Comparison of ENCODE assay signal across 10 mouse cellular contexts in the genomic region with DNA sequence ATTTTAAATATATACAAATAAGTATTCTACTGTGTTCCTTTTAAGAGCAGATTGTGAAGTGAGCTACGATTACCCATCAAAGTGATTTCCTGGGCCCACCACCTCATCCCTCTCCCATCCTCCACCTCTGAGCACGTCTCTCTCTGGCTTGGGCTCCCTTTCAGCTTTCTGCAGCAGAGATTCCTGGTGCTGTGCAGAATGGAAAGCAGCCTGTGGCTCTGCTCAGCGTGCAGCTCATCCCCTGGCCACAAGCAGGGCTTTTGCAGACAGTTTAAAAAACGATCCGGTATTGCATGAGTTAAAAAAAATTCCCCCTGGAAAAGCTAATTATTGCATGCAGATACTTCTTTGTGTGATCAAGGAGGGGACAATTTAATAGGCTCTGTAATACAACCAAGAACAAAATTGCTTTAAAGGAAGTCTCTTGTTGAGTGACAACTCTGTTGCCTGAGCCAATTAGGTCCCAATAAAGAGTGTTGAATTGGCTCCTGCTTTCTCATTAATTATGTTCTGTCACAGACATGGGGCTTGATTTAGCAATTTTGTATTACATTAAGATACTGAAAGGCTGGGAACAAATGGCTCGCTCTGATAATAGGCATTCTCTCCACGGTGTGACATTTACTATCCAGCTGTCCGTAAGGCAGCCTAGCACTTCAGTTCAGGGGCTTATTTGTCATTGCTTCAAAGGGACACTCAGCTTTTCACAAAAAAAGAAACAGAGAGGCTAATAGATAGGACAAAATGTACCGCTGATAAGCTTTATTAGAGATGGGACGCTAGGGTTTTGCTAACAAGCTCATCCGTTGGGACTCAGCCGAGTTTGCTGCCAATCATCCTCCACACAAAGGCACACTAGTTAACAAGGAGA.
A peak's percentile ranks its signal among the peaks of the same experiment; 100 is the strongest.
DNase-seq lines count a peak whose midpoint lies in the region; ATAC-seq and TF ChIP-seq lines count a peak whose summit lies in the region.
"Had no signal": no experiment of that assay in that cellular context is flagged by ENCODE, and none has a peak within 500 bp of the region (broad histone marks: within the 10 kb centered on the region; RNA-seq: fewer than 3 reads in every experiment).

No protein-coding gene starts in this region.

- no peaks in the 10 kb centered on the region for H3K27me3 ChIP-seq in forebrain, postnatal 0 days (ENCODE audit: insufficient read depth, low read length)
- H3K27me3 ChIP-seq in midbrain, embryonic 14.5 days (ENCODE audit: control insufficient read depth, insufficient read depth, low read length): peaks cover 45% of the 10 kb centered on the region
- H3K27me3 ChIP-seq in stomach, postnatal 0 days (ENCODE audit: control insufficient read depth, insufficient read depth, low read length): no peaks in the 10 kb centered on the region

- peaks cover 30% of the 10 kb centered on the region for H3K4me1 ChIP-seq in forebrain, postnatal 0 days (ENCODE audit: insufficient read depth)
- peaks cover 28% of the 10 kb centered on the region for H3K4me1 ChIP-seq in midbrain, embryonic 14.5 days (ENCODE audit: control insufficient read depth, insufficient read depth, low read length)
- H3K4me1 ChIP-seq in stomach, postnatal 0 days (replicated peaks; ENCODE audit: control insufficient read depth, insufficient read depth): no peaks in the 10 kb centered on the region

- H3K9me3 ChIP-seq in forebrain, postnatal 0 days (ENCODE audit: low read length): no peaks in the 10 kb centered on the region
- H3K9me3 ChIP-seq in midbrain, embryonic 14.5 days (ENCODE audit: control insufficient read depth, low read length): 0 out of 2 replicates have a peak, but pooled peaks cover under 1% of the 10 kb centered on the region
- H3K9me3 ChIP-seq in stomach, postnatal 0 days (ENCODE audit: control insufficient read depth, low read length): no peaks in the 10 kb centered on the region

- H3K36me3 ChIP-seq in forebrain, postnatal 0 days (ENCODE audit: insufficient read depth): no peaks in the 10 kb centered on the region
- H3K36me3 ChIP-seq in midbrain, embryonic 14.5 days (ENCODE audit: control insufficient read depth, insufficient read depth, low read length): no peaks in the 10 kb centered on the region
- no peaks in the 10 kb centered on the region for H3K36me3 ChIP-seq in stomach, postnatal 0 days (ENCODE audit: control insufficient read depth, insufficient read depth, low read length)

- whole genome bisulfite sequencing in forebrain, postnatal 0 days: 4% methylated on average over 12 of the region's 12 CpGs
- WGBS in midbrain, embryonic 14.5 days: 2% methylated on average over 12 of the region's 12 CpGs
- 50% methylated on average over 12 of the region's 12 CpGs for WGBS in stomach, postnatal 0 days

- no peak overlapping the region for H3K4me3 ChIP-seq in forebrain, postnatal 0 days (ENCODE audit: low read depth, low read length)
- 0 out of 2 replicates have a peak overlapping the region, but pooled peaks have one; percentile 5 for H3K4me3 ChIP-seq in midbrain, embryonic 14.5 days (replicated peaks; ENCODE audit: low read depth, low read length)
- H3K4me3 ChIP-seq in stomach, postnatal 0 days (ENCODE audit: low read depth, low read length): no peak overlapping the region

- peak; percentile 87 for ATAC-seq in forebrain, postnatal 0 days
- ATAC-seq in midbrain, embryonic 14.5 days (ENCODE audit: low FRiP score, low TSS enrichment): peak; percentile 82
- ATAC-seq in stomach, postnatal 0 days (ENCODE audit: low FRiP score, low TSS enrichment): no peak

- H3K4me2 ChIP-seq in forebrain, postnatal 0 days (ENCODE audit: low read depth): peak overlapping the region; percentile 38
- H3K4me2 ChIP-seq in midbrain, embryonic 14.5 days (ENCODE audit: low read length): peak overlapping the region; percentile 39
- H3K4me2 ChIP-seq in stomach, postnatal 0 days (replicated peaks; ENCODE audit: low read depth): no peak overlapping the region

- no peak for TF ChIP-seq EP300 in stomach, postnatal 0 days (optimal IDR thresholded peaks at IDR 0.05)

- TF ChIP-seq CTCF in forebrain, postnatal 0 days (IDR thresholded peaks at IDR 0.05; ENCODE audit: low read depth): peak; percentile 6; the same call in 1 of the 2 replicates
- TF ChIP-seq CTCF in stomach, postnatal 0 days (IDR thresholded peaks at IDR 0.05; ENCODE audit: low read depth): no peak

- DNase-seq in layer of hippocampus, adult 11-12 months (ENCODE audit: low spot score): peak; percentile 38
- no peak for DNase-seq in layer of hippocampus, adult 9-10 months (ENCODE audit: low spot score)
- DNase-seq in embryo, embryonic 10.5 days (ENCODE audit: low spot score): peak; percentile 68
- peak; percentile 87 for DNase-seq in forebrain, postnatal 0 days
- peak; percentile 83 for DNase-seq in midbrain, embryonic 14.5 days
- DNase-seq in gastrocnemius, postnatal 10 days: no peak
- no peak for DNase-seq in stomach, postnatal 0 days (ENCODE audit: low spot score)
- DNase-seq in kidney, adult 9 months: no peak
- DNase-seq: kidney, adult 11 months had no signal

- H3K9ac ChIP-seq in forebrain, postnatal 0 days: peak overlapping the region; percentile 33
- no peak overlapping the region; the same call in 1 of the 2 replicates for H3K9ac ChIP-seq in midbrain, embryonic 14.5 days (replicated peaks; ENCODE audit: low read length)
- H3K9ac ChIP-seq in stomach, postnatal 0 days (ENCODE audit: low read length): no peak overlapping the region

- peak overlapping the region; percentile 85 for H3K27ac ChIP-seq in forebrain, postnatal 0 days (ENCODE audit: low read depth, low read length)
- peak overlapping the region; percentile 79 for H3K27ac ChIP-seq in midbrain, embryonic 14.5 days (replicated peaks; ENCODE audit: low read depth, low read length)
- H3K27ac ChIP-seq in stomach, postnatal 0 days (replicated peaks): no peak overlapping the region
- H3K27ac ChIP-seq: macrophage had no signal

Comparison
In these comparisons a context has a peak if more than half of its experiments do, and no peak if none do; other contexts are left out.
1. DNase-seq: peak in layer of hippocampus, adult 11-12 months (single experiment), embryo, embryonic 10.5 days (single experiment), forebrain, postnatal 0 days (single experiment) and midbrain, embryonic 14.5 days (single experiment); none in layer of hippocampus, adult 9-10 months (single experiment), gastrocnemius, postnatal 10 days (single experiment), stomach, postnatal 0 days (single experiment) and kidney, adult 9 months (single experiment).